Mouse (Mus musculus) heart, embryonic 16.5 days (tissue): Measurements from ENCODE around the gene Abcg1. TPM values are rescaled to one million over a fixed set of nuclear protein-coding genes. Genes with fewer than 3 reads are reported as not detected.

Experiments used
- ATAC-seq: fragments of 200-750 bp; cut with Nextera tagmentation; replicated peaks from 2 replicates; pipeline ENCODE4 v1.8.0; 2017; ENCODE audit warnings: moderate number of reproducible peaks; ENCODE audit not compliant: insufficient read depth, low FRiP score; ENCODE audit errors: extremely low read depth
- H3K27ac ChIP-seq: fragments of 300-500 bp; sonication (generic); 2 replicates; pipeline ENCODE4 v1.5.1; 2014; ENCODE audit warnings: mild to moderate bottlenecking, low read length, control low read depth, moderate library complexity
- H3K27me3 ChIP-seq: fragments of 300-500 bp; sonication (generic); 2 replicates; pipeline ENCODE4 v1.6.1; 2014; ENCODE audit warnings: low read length, mixed read lengths; ENCODE audit not compliant: control insufficient read depth, insufficient read depth
- H3K36me3 ChIP-seq: fragments of 300-500 bp; sonication (generic); 2 replicates; pipeline ENCODE4 v1.6.1; 2014; ENCODE audit not compliant: control insufficient read depth, insufficient read depth
- H3K4me1 ChIP-seq: fragments of 300-500 bp; sonication (generic); 2 replicates; pipeline ENCODE4 v1.6.1; 2014; ENCODE audit warnings: low read length, mixed read lengths; ENCODE audit not compliant: control insufficient read depth, insufficient read depth
- H3K4me2 ChIP-seq: fragments of 300-500 bp; sonication (generic); 2 replicates; pipeline ENCODE4 v1.6.1; 2014; ENCODE audit warnings: low read depth, mild to moderate bottlenecking, control low read depth, low read length
- H3K4me3 ChIP-seq: fragments of 300-500 bp; sonication (generic); 2 replicates; pipeline ENCODE4 v1.5.1; 2014; ENCODE audit warnings: mild to moderate bottlenecking, control low read depth, low read length
- H3K9ac ChIP-seq: fragments of 300-500 bp; sonication (generic); 2 replicates; pipeline ENCODE4 v1.6.1; 2014; ENCODE audit warnings: low read length, control low read depth
- H3K9me3 ChIP-seq: fragments of 300-500 bp; sonication (generic); replicated peaks from 2 replicates; pipeline ENCODE4 v1.6.1; 2016; ENCODE audit warnings: low read length; ENCODE audit not compliant: control insufficient read depth
- WGBS: fragments of 180-500 bp; shearing (Covaris S2); extraction: QIAGEN DNeasy Blood & Tissue Kit; methylation state at CpG from one replicate; pipeline ENCODE4 v1.1.7; 2014; 5-methylcytosine and 5-hydroxymethylcytosine counted together
- polyA plus RNA-seq: library from polyadenylated mRNA; unstranded; fragments of >200 nt; fragmentation: Nextera tagmentation; extraction: Ambion mirVana; gene quantifications from 2 replicates; pipeline ENCODE4 v1.2.1, GENCODE M21; 2015

Gene Abcg1
- polyA plus RNA-seq, 1 experiment from 2014 or later = 15.6 TPM

DNA sequence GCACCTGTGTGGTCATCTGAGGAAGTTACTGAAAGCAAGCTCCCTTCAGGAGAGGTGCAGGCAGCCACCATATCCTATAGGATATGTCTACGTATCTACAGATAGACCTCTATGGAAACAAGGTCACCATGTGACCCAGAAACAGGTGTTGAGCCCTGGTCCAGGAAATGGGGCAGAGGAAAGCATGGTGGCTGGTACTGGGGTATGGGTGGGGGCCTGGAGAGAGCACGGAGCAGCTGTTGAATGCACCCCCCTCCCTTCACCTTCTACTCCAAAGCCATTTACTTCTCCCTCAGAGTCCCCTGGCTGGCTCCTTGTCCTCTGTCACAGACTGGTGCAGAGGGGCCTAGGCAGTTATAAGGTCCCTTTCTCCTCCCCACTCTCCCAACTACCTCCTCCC, 106.3 kb downstream of the Abcg1 start:
- WGBS = 80% methylated on average over 2 of the region's 2 CpGs
- Histone ChIP-seq H3K27ac (no peak overlapping the region), H3K27me3 (no peaks in the 10 kb centered on the region; the same call in 1 of the 2 replicates), H3K4me3 (no peak overlapping the region), H3K4me2 (no peak overlapping the region), H3K9me3 (0 out of 2 replicates have a peak, but pooled peaks cover under 1% of the 10 kb centered on the region), H3K36me3 (no peaks in the 10 kb centered on the region), H3K9ac (no peak overlapping the region), H3K4me1 (no peaks in the 10 kb centered on the region)
- ATAC-seq = no peak

DNA sequence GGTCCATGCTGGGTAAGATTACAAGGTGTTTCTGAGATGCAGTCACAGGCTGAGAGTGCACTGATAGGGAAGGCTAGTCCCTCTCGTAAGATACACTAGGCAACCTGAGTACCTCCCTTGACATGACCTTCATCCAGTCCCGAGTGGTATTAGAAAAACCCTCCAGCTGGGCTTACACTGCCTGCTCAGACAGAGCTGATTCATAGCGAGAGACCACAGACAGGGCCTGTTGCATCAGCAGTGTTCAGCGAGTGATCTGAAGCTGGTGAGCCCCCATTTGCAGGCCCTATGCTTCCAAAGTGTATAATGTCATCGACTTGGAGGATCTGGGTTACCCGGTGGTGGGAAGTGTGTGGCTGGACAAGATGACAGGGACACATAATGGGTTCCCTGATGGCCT, 107.7 kb downstream of the Abcg1 start, which contains the start of gene Tff1:
Gene Tff1 (minus strand): TSS at position 151 of the 400 bp plus-strand sequence.
- Histone ChIP-seq H3K4me3 (no peak within 1 kb of the TSS), H3K27me3 (no peaks in the 10 kb centered on the region; the same call in 1 of the 2 replicates), H3K4me1 (no peaks in the 10 kb centered on the region), H3K9me3 (no peaks in the 10 kb centered on the region), H3K27ac (no peak within 1 kb of the TSS), H3K36me3 (no peaks in the 10 kb centered on the region), H3K9ac (no peak within 1 kb of the TSS), H3K4me2 (no peak within 1 kb of the TSS)
- no peak for ATAC-seq
- 63% methylated on average over 6 of the region's 6 CpGs for WGBS

Other genes with a start within 250 kb of the Abcg1 start
- gene Glp1r, start 155.9 kb upstream of the Abcg1 start, polyA plus RNA-seq = 0.49 and 1.7 TPM in 2 replicates
- 1.5 and 3.0 TPM in 2 replicates for gene Umodl1, start 103.0 kb upstream of the Abcg1 start, polyA plus RNA-seq
- gene Tff3, start 72.0 kb downstream of the Abcg1 start, polyA plus RNA-seq = 3.4 TPM in 1 of 2 replicates, not detected in the other
- gene Tff2, start 86.6 kb downstream of the Abcg1 start, polyA plus RNA-seq = not detected in 2 replicates
- not detected in 2 replicates for gene Tff1, start 107.6 kb downstream of the Abcg1 start, polyA plus RNA-seq
- not detected in 2 replicates for gene Tmprss3, start 141.3 kb downstream of the Abcg1 start, polyA plus RNA-seq
- gene Ubash3a, start 150.2 kb downstream of the Abcg1 start, polyA plus RNA-seq = 3.8 and 8.3 TPM in 2 replicates
- 3.5 and 4.0 TPM in 2 replicates for gene Rsph1, start 219.7 kb downstream of the Abcg1 start, polyA plus RNA-seq
- 10.0 and 10.5 TPM in 2 replicates for gene Slc37a1, start 229.1 kb downstream of the Abcg1 start, polyA plus RNA-seq